Mouse (Mus musculus): ENCODE results near the gene Kpna6. TPM values are rescaled to one million over a fixed set of nuclear protein-coding genes. Genes with fewer than 3 reads are reported as not detected.

Kpna6 gene
- polyA plus RNA-seq, 1 experiment: 19.2 TPM

DNA sequence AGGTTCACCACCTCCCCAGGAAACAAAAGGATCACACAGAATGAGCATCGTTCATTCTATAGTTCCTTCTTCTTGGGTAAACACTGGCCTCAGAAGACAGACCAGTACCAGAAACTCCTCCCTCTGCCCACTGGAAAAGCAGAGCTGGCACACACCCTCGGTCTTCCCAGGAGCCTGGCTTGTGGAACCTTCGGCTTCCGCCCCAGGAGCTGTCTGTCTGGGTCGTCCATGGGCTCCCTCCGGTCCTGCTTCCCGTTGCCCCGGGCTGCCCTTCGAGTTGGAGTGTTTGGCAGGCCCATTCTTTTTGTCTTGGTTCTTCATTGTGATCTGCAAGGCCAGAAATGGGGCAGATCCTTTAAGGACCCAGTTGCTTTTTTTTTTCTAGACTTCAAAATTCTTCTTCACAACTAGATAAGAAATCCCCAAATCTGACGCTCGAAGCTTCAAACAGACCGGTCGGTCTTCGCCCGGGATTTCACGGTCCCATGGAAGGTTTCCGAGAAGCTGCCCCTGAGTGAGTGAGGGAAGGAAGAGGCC, 32.4 kb downstream of the Kpna6 start:
- WGBS: 1% methylated on average over 17 of the region's 17 CpGs
- Histone ChIP-seq H3K4me1 (ENCODE audit: control insufficient read depth, insufficient read depth, low read length) (no peaks in the 10 kb centered on the region), H3K4me3 (replicated peaks; ENCODE audit: control insufficient read depth, low read depth, low read length) (peak overlapping the region; percentile 89), H3K27ac (ENCODE audit: control insufficient read depth, insufficient read depth, low read depth, low read length, poor library complexity) (peak overlapping the region; percentile 85)
- TF ChIP-seq CTCF (IDR thresholded peaks at IDR 0.05; ENCODE audit: control insufficient read depth, insufficient read depth, low read length) (no peak), POLR2A (IDR thresholded peaks at IDR 0.05; ENCODE audit: borderline replicate concordance, control insufficient read depth, low read depth, low read length) (no peak)

DNA sequence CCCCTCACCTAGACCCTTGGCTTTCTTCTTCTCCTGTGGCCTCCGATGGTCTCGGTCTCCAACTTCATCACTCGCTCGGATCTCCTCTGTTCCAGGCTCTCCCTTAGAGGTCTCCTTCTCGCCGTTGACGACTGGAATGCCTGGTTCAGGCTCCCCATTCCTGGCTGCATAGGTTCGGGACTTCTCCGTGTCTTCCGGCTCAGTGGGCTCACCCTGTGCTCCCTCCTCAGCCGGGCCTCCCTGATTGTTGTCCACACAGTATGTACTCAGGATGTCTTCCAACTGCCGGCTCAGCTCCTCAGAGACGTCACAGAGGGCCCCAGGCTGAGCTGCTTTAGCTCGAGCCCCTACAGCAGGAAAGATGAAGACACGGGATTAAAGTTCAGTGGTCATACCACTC, 33.3 kb downstream of the Kpna6 start:
- TF ChIP-seq CTCF (IDR thresholded peaks at IDR 0.05; ENCODE audit: control insufficient read depth, insufficient read depth, low read length): no peak
- TF ChIP-seq POLR2A (IDR thresholded peaks at IDR 0.05; ENCODE audit: borderline replicate concordance, control insufficient read depth, low read depth, low read length): no peak
- WGBS: 86% methylated on average over 15 of the region's 15 CpGs
- Histone ChIP-seq H3K27ac (ENCODE audit: control insufficient read depth, insufficient read depth, low read depth, low read length, poor library complexity) (0 out of 2 replicates have a peak overlapping the region, but pooled peaks have one; percentile 24), H3K4me1 (ENCODE audit: control insufficient read depth, insufficient read depth, low read length) (no peaks in the 10 kb centered on the region), H3K4me3 (replicated peaks; ENCODE audit: control insufficient read depth, low read depth, low read length) (no peak overlapping the region)

DNA sequence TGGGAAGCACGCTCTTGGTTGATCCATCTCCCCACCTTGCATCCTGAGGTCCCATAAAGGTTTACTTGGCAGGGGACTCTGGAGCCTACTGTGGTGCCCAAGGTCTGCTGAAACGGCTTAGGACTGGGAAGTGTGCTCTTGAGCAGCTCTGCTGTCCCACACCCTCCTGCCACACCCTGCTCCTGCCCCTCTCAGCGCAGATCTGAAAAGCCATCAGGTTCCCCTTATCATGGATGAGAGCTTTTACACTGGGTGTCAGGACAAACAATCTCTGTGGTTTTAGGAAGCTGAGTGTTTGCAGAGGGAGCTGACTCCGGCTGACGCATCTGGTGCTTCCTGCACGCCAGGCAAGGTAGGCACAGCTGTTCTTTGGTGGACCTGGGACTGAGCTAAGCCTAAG, 38.7 kb downstream of the Kpna6 start:
- H3K4me1 ChIP-seq (ENCODE audit: control insufficient read depth, insufficient read depth, low read length): no peaks in the 10 kb centered on the region
- WGBS: 74% methylated on average over 6 of the region's 6 CpGs
- TF ChIP-seq POLR2A (IDR thresholded peaks at IDR 0.05; ENCODE audit: borderline replicate concordance, control insufficient read depth, low read depth, low read length): no peak
- no peak for TF ChIP-seq CTCF (IDR thresholded peaks at IDR 0.05; ENCODE audit: control insufficient read depth, insufficient read depth, low read length)
- no peak overlapping the region for H3K4me3 ChIP-seq (replicated peaks; ENCODE audit: control insufficient read depth, low read depth, low read length)
- no peak overlapping the region for H3K27ac ChIP-seq (ENCODE audit: control insufficient read depth, insufficient read depth, low read depth, low read length, poor library complexity)

- H3K4me3 ChIP-seq (replicated peaks; ENCODE audit: control insufficient read depth, low read depth, low read length): no peak overlapping the region
- TF ChIP-seq POLR2A (IDR thresholded peaks at IDR 0.05; ENCODE audit: borderline replicate concordance, control insufficient read depth, low read depth, low read length) (no peak), CTCF (IDR thresholded peaks at IDR 0.05; ENCODE audit: control insufficient read depth, insufficient read depth, low read length) (no peak)
- WGBS: 89% methylated on average over 12 of the region's 12 CpGs
Measured at GRCm38 (mm10) chr4:129631867-129632266, 40.7 kb downstream of the Kpna6 start.

GRCm38 (mm10) chr4:129630944-129631343, 41.6 kb downstream of the Kpna6 start:
- 85% methylated on average over 4 of the region's 4 CpGs for WGBS
- TF ChIP-seq CTCF (IDR thresholded peaks at IDR 0.05; ENCODE audit: control insufficient read depth, insufficient read depth, low read length): no peak
- TF ChIP-seq POLR2A (IDR thresholded peaks at IDR 0.05; ENCODE audit: borderline replicate concordance, control insufficient read depth, low read depth, low read length): no peak
- Histone ChIP-seq H3K27ac (ENCODE audit: control insufficient read depth, insufficient read depth, low read depth, low read length, poor library complexity) (no peak overlapping the region), H3K4me3 (replicated peaks; ENCODE audit: control insufficient read depth, low read depth, low read length) (no peak overlapping the region), H3K4me1 (ENCODE audit: control insufficient read depth, insufficient read depth, low read length) (no peaks in the 10 kb centered on the region)

More at GRCm38 (mm10) chr4:129631867-129632266, 40.7 kb downstream of the Kpna6 start:
- Histone ChIP-seq H3K4me1 (ENCODE audit: control insufficient read depth, insufficient read depth, low read length) (no peaks in the 10 kb centered on the region), H3K27ac (ENCODE audit: control insufficient read depth, insufficient read depth, low read depth, low read length, poor library complexity) (no peak overlapping the region)

GRCm38 (mm10) chr4:129626035-129626434, 46.5 kb downstream of the Kpna6 start:
- Histone ChIP-seq H3K4me1 (ENCODE audit: control insufficient read depth, insufficient read depth, low read length) (peaks cover 4% of the 10 kb centered on the region; the same call in 1 of the 2 replicates), H3K27ac (ENCODE audit: control insufficient read depth, insufficient read depth, low read depth, low read length, poor library complexity) (no peak overlapping the region), H3K4me3 (replicated peaks; ENCODE audit: control insufficient read depth, low read depth, low read length) (no peak overlapping the region)

DNA sequence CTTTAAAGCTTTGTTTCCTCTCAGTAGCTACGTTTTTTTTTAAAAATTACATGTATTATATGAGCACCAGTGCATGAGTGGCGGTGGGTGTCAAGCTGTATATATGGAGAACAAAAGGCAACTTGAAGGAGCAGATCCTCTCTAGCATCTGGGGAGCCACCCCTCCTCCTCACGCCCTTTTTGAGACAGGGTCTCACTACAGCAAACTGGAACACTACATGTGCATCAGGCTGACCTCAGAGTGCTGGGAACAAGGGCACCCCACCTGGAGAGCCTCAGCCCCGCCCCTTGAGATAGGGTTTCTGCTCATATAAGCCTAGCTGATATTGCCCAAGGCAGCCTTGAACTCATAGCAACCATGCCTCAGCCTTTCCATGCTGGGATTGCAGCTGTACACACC, 47.1 kb downstream of the Kpna6 start:
- H3K27ac ChIP-seq (ENCODE audit: control insufficient read depth, insufficient read depth, low read depth, low read length, poor library complexity): no peak overlapping the region; the same call in 1 of the 2 replicates
- H3K4me1 ChIP-seq (ENCODE audit: control insufficient read depth, insufficient read depth, low read length): peaks cover 4% of the 10 kb centered on the region; the same call in 1 of the 2 replicates
- no peak for TF ChIP-seq CTCF (IDR thresholded peaks at IDR 0.05; ENCODE audit: control insufficient read depth, insufficient read depth, low read length)
- 46% methylated on average over 4 of the region's 4 CpGs for WGBS
- no peak overlapping the region for H3K4me3 ChIP-seq (replicated peaks; ENCODE audit: control insufficient read depth, low read depth, low read length)

More at GRCm38 (mm10) chr4:129626035-129626434, 46.5 kb downstream of the Kpna6 start:
- no peak for TF ChIP-seq POLR2A (IDR thresholded peaks at IDR 0.05; ENCODE audit: borderline replicate concordance, control insufficient read depth, low read depth, low read length)
- TF ChIP-seq CTCF (IDR thresholded peaks at IDR 0.05; ENCODE audit: control insufficient read depth, insufficient read depth, low read length): no peak
- 83% methylated on average over 6 of the region's 6 CpGs for WGBS

GRCm38 (mm10) chr4:129625029-129625370, 47.6 kb downstream of the Kpna6 start:
- H3K4me1 ChIP-seq (ENCODE audit: control insufficient read depth, insufficient read depth, low read length): peaks cover 4% of the 10 kb centered on the region; the same call in 1 of the 2 replicates
- 0% methylated on average over 6 of the region's 6 CpGs for WGBS
- H3K4me3 ChIP-seq (replicated peaks; ENCODE audit: control insufficient read depth, low read depth, low read length): peak overlapping the region; percentile 78
- H3K27ac ChIP-seq (ENCODE audit: control insufficient read depth, insufficient read depth, low read depth, low read length, poor library complexity): peak overlapping the region; percentile 78
- TF ChIP-seq POLR2A (IDR thresholded peaks at IDR 0.05; ENCODE audit: borderline replicate concordance, control insufficient read depth, low read depth, low read length) (no peak), CTCF (IDR thresholded peaks at IDR 0.05; ENCODE audit: control insufficient read depth, insufficient read depth, low read length) (no peak)
